Mouse (Mus musculus) MEL (cell line): Measurements from ENCODE around the gene Gm17455. TPM values are rescaled to one million over a fixed set of nuclear protein-coding genes. Genes with fewer than 3 reads are reported as not detected.

ENCODE experiments used
- DNase-seq: peaks from one replicate; pipeline ENCODE4 v3.0.0; 2011; ENCODE audit warnings: low read depth, low spot score
- H3K27ac ChIP-seq: 2 replicates; pipeline ENCODE4 v1.5.1; 2012; ENCODE audit warnings: low read depth, mild to moderate bottlenecking, control low read depth, low read length, moderate library complexity; ENCODE audit not compliant: control insufficient read depth
- H3K27me3 ChIP-seq, 2 experiments: fragments of 150-350 bp in 1 of 2; sonication (generic) in 1 of 2; 2 replicates each; pipeline ENCODE4 v1.6.1; 2012; ENCODE audit warnings: low read length in 2 of 2, mild to moderate bottlenecking in 2 of 2, improper control_type of control experiment in 1 of 2, moderate library complexity in 1 of 2; ENCODE audit not compliant: insufficient read depth in 2 of 2, control insufficient read depth in 1 of 2
- H3K36me3 ChIP-seq, 2 experiments: 2 replicates each; pipeline ENCODE4 v1.6.1; 2012 to 2014; ENCODE audit warnings: low read length in 2 of 2, improper control_type of control experiment in 1 of 2, inconsistent platforms in 1 of 2, mild to moderate bottlenecking in 1 of 2; ENCODE audit not compliant: insufficient read depth in 2 of 2, control insufficient read depth in 1 of 2
- H3K4me1 ChIP-seq, 2 experiments: fragments of 150-350 bp in 1 of 2; sonication (generic) in 1 of 2; 2 replicates each; pipeline ENCODE4 v1.6.1; 2012; ENCODE audit warnings: low read length in 2 of 2, improper control_type of control experiment in 1 of 2, mild to moderate bottlenecking in 1 of 2; ENCODE audit not compliant: insufficient read depth in 2 of 2, control insufficient read depth in 1 of 2
- H3K4me3 ChIP-seq, 2 experiments: fragments of 150-350 bp in 1 of 2; sonication (generic) in 1 of 2; 2 replicates each; pipeline ENCODE4 v1.5.1; 2012; ENCODE audit warnings: low read depth in 2 of 2, low read length in 2 of 2, mild to moderate bottlenecking in 2 of 2, moderate library complexity in 2 of 2, control low read depth in 1 of 2, improper control_type of control experiment in 1 of 2; ENCODE audit not compliant: control insufficient read depth in 1 of 2, insufficient read depth in 1 of 2
- H3K79me2 ChIP-seq: 2 replicates; pipeline ENCODE4 v1.6.1; 2012; ENCODE audit warnings: mild to moderate bottlenecking, low read length, moderate library complexity; ENCODE audit not compliant: control insufficient read depth, poor library complexity, insufficient read depth
- H3K9ac ChIP-seq: 2 replicates; pipeline ENCODE4 v1.6.1; 2012; ENCODE audit warnings: low read depth, mild to moderate bottlenecking, control low read depth, low read length, moderate library complexity; ENCODE audit not compliant: control insufficient read depth, poor library complexity, severe bottlenecking
- H3K9me3 ChIP-seq: fragments of 150-350 bp; sonication (generic); replicated peaks from 2 replicates; pipeline ENCODE4 v1.6.1; 2012; ENCODE audit warnings: mild to moderate bottlenecking, low read length, improper control_type of control experiment, moderate library complexity; ENCODE audit not compliant: insufficient read depth
- BHLHE40 ChIP-seq: IDR thresholded peaks from 2 replicates; pipeline ENCODE4 v1.6.1; 2012; ENCODE audit warnings: low read depth, mild to moderate bottlenecking, inconsistent platforms, low read length, improper control_type of control experiment, borderline replicate concordance
- CTCF ChIP-seq, 3 experiments: IDR thresholded peaks in 2 of 3; conservative IDR thresholded peaks in 1 of 3; 2 replicates each; pipeline ENCODE4 v1.5.1; 2011 to 2012; ENCODE audit warnings: low read length in 3 of 3, low read depth in 2 of 3, mild to moderate bottlenecking in 2 of 3, improper control_type of control experiment in 1 of 3, inconsistent platforms in 1 of 3, mixed read lengths in 1 of 3, moderate library complexity in 1 of 3; ENCODE audit not compliant: control insufficient read depth in 1 of 3, insufficient read depth in 1 of 3, poor library complexity in 1 of 3, severe bottlenecking in 1 of 3
- E2F4 ChIP-seq: IDR thresholded peaks from 2 replicates; pipeline ENCODE4 v1.6.1; 2011; ENCODE audit warnings: low read depth, low read length, improper control_type of control experiment, borderline replicate concordance
- EP300 ChIP-seq, 2 experiments: IDR thresholded peaks; 2 replicates each; pipeline ENCODE4 v1.6.1; 2011; ENCODE audit warnings: improper control_type of control experiment in 2 of 2, low read length in 2 of 2, low read depth in 1 of 2, mild to moderate bottlenecking in 1 of 2
- ETS1 ChIP-seq: IDR thresholded peaks from 2 replicates; pipeline ENCODE4 v1.6.1; 2012; ENCODE audit warnings: low read depth, mild to moderate bottlenecking, inconsistent platforms, low read length, improper control_type of control experiment, moderate library complexity
- GABPA ChIP-seq: IDR thresholded peaks from 2 replicates; pipeline ENCODE4 v1.6.1; 2012; ENCODE audit warnings: low read depth, mild to moderate bottlenecking, inconsistent platforms, low read length, improper control_type of control experiment, moderate library complexity
- GATA1 ChIP-seq: IDR thresholded peaks from 2 replicates; pipeline ENCODE4 v1.6.1; 2011; ENCODE audit warnings: low read depth, low read length, improper control_type of control experiment
- JUND ChIP-seq: IDR thresholded peaks from 2 replicates; pipeline ENCODE4 v1.6.1; 2011; ENCODE audit warnings: low read depth, mild to moderate bottlenecking, improper control_type of control experiment, low read length
- MAFK ChIP-seq: IDR thresholded peaks from 2 replicates; pipeline ENCODE4 v1.6.1; 2011; ENCODE audit warnings: low read depth, mild to moderate bottlenecking, low read length, improper control_type of control experiment, borderline replicate concordance
- MAX ChIP-seq: IDR thresholded peaks from 2 replicates; pipeline ENCODE4 v1.6.1; 2011; ENCODE audit warnings: low read length, improper control_type of control experiment
- MAZ ChIP-seq: IDR thresholded peaks from 2 replicates; pipeline ENCODE4 v1.6.1; 2012; ENCODE audit warnings: low read depth, mild to moderate bottlenecking, inconsistent platforms, low read length, improper control_type of control experiment
- MYB ChIP-seq: IDR thresholded peaks from 2 replicates; pipeline ENCODE4 v1.6.1; 2011; ENCODE audit warnings: mild to moderate bottlenecking, low read depth, low read length, improper control_type of control experiment
- MYC ChIP-seq: IDR thresholded peaks from 2 replicates; pipeline ENCODE4 v1.6.1; 2011; ENCODE audit warnings: low read depth, mild to moderate bottlenecking, low read length, improper control_type of control experiment, moderate library complexity
- NRF1 ChIP-seq: IDR thresholded peaks from 2 replicates; pipeline ENCODE4 v1.6.1; 2014; ENCODE audit warnings: low read depth, mild to moderate bottlenecking, inconsistent platforms, low read length, improper control_type of control experiment, moderate library complexity; ENCODE audit not compliant: poor library complexity, insufficient read depth, severe bottlenecking
- POLR2AphosphoS2 ChIP-seq: IDR thresholded peaks from 2 replicates; pipeline ENCODE4 v1.6.1; 2011; ENCODE audit warnings: low read length, improper control_type of control experiment
- POLR2AphosphoS5 ChIP-seq: IDR thresholded peaks from 2 replicates; pipeline ENCODE4 v1.6.1; 2012; ENCODE audit warnings: low read depth, borderline replicate concordance, mild to moderate bottlenecking, inconsistent platforms, low read length, moderate library complexity, mixed read lengths
- RAD21 ChIP-seq: IDR thresholded peaks from 2 replicates; pipeline ENCODE4 v1.6.1; 2011; ENCODE audit warnings: mild to moderate bottlenecking, low read depth, low read length, improper control_type of control experiment
- RCOR1 ChIP-seq: IDR thresholded peaks from 2 replicates; pipeline ENCODE4 v1.6.1; 2012; ENCODE audit warnings: low read depth, mild to moderate bottlenecking, inconsistent platforms, low read length, improper control_type of control experiment
- SIN3A ChIP-seq: IDR thresholded peaks from 2 replicates; pipeline ENCODE4 v1.6.1; 2012; ENCODE audit warnings: low read length, improper control_type of control experiment, inconsistent platforms
- TAL1 ChIP-seq: IDR thresholded peaks from 2 replicates; pipeline ENCODE4 v1.6.1; 2012; ENCODE audit warnings: mild to moderate bottlenecking, inconsistent platforms, low read length, moderate library complexity, mixed read lengths
- USF1 ChIP-seq: IDR thresholded peaks from 2 replicates; pipeline ENCODE4 v1.6.1; 2014; ENCODE audit warnings: low read depth, mild to moderate bottlenecking, inconsistent platforms, low read length, improper control_type of control experiment, moderate library complexity
- USF2 ChIP-seq, 2 experiments: IDR thresholded peaks; 2 replicates each; pipeline ENCODE4 v1.6.1; 2011 to 2012; ENCODE audit warnings: improper control_type of control experiment in 2 of 2, low read length in 2 of 2, borderline replicate concordance in 1 of 2, inconsistent platforms in 1 of 2, low read depth in 1 of 2, mild to moderate bottlenecking in 1 of 2; ENCODE audit not compliant: insufficient read depth in 1 of 2
- ZKSCAN1 ChIP-seq: IDR thresholded peaks from 2 replicates; pipeline ENCODE4 v1.6.1; 2012; ENCODE audit warnings: low read depth, mild to moderate bottlenecking, inconsistent platforms, low read length, improper control_type of control experiment, moderate library complexity
- polyA plus RNA-seq, 2 experiments: library from polyadenylated mRNA; stranded (reverse) in 1 of 2; unstranded in 1 of 2; fragments of >175 nt in 1 of 2; fragments of >200 nt in 1 of 2; gene quantifications; 2 replicates each; pipeline versions ENCODE4 v1.2.1 to v1.2.4; 2012; ENCODE audit warnings: low replicate concordance in 2 of 2, low read depth in 1 of 2; ENCODE audit not compliant: insufficient read length in 2 of 2, insufficient read depth in 1 of 2, missing spikeins in 1 of 2
- total RNA-seq: library from RNA; depleted of rRNA; stranded (reverse); fragments of 300-350 nt; gene quantifications from 2 replicates; pipeline ENCODE4 v1.2.3, GENCODE M21; 2012

Gene Gm17455
- total and polyA plus RNA-seq, 3 experiments = not detected

DNA sequence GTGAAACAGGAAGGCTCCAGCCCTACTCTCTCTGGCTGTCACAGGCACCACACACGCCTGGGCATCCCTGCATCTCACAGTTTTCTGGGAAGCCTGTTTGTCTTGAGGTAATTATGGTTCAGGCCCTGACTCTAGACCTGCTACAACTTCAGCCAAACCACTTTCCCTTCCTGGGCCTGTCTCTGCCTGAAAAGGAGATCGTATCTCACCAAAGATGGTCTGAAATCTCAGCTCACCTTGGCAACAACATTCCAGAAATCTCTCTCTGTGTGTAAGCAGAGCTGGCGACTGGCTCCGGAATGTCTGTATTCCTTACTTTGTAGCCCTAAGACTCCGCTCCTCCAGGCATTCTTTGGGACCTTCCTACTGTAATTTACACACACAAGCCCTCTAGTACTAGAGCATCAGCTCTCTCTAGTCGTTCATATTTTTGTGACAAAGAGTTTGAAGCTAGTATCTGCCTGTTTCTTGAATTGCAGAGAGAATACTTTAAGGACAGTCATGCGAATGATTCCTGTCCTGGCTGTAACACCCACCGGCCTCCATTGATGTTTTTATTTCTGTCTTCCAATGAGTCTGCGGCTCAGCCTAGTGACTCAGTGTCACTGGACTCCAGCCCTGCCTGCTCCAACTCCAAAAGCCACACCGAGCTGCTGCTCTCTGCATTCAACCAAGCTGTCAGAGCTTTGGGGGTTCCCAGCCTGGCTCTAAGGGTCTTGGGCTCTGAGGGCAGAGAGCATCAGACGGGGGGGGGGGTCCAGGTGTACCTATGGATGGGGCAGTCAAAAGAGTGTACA, 44.4 kb upstream of the Gm17455 start:
- Histone ChIP-seq H3K9me3 (no peaks in the 10 kb centered on the region), H3K4me1 (peaks cover 1 to 7% of the 10 kb centered on the region in 2 experiments; a peak in 3 of 4 replicates), H3K4me3 (no peak overlapping the region), H3K79me2 (no peaks in the 10 kb centered on the region), H3K9ac (no peak overlapping the region), H3K36me3 (peaks cover 0 to 4% of the 10 kb centered on the region in 2 experiments; a peak in 1 of 4 replicates), H3K27me3 (no peaks in the 10 kb centered on the region), H3K27ac (no peak overlapping the region)
- no peak for DNase-seq
- TF ChIP-seq SIN3A (no peak), MYB (no peak), E2F4 (no peak), USF1 (no peak), BHLHE40 (no peak), GATA1 (no peak), MYC (no peak), POLR2AphosphoS5 (no peak)

DNA sequence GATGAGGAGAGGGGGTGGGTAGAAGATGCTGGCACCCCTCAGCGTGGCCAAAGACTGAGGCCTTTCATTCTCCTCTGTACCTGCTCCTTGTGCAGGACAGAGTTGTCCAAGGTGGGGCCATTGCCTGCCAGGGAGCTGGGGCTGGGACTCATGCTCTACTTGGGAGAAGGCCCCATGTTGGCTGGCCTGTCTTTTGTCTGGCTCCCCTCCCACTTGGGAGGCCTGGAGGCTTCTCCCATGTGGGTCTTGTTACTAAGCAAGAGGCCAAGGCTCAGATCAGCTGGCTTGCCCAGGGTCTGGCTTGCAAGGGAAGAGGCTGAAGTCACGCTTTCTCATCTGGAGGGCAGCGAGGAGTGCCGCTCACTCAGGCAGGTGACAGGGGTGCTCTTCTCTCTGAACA, 42.1 kb upstream of the Gm17455 start:
- H3K36me3 ChIP-seq = no peaks in the 10 kb centered on the region
- no peak for TF ChIP-seq RAD21
- TF ChIP-seq RCOR1 = no peak
- TF ChIP-seq CTCF (IDR thresholded peaks at IDR 0.05 in 2 of 3, conservative IDR thresholded peaks at IDR 0.05 in 1 of 3; ENCODE audit: control insufficient read depth in 1 of 3, insufficient read depth in 1 of 3, low read depth in 2 of 3, low read length in 3 of 3, poor library complexity in 1 of 3, severe bottlenecking in 1 of 3) = no peak
- TF ChIP-seq MAX = no peak
- TF ChIP-seq ETS1 = no peak
- TF ChIP-seq BHLHE40 = no peak
- TF ChIP-seq JUND = no peak
- no peak for TF ChIP-seq ZKSCAN1
- TF ChIP-seq TAL1 = no peak
- no peak for TF ChIP-seq MYB
- no peak for TF ChIP-seq GABPA
- TF ChIP-seq MAZ = no peak
- no peak for TF ChIP-seq POLR2AphosphoS5
- no peak for TF ChIP-seq NRF1
- TF ChIP-seq EP300 (IDR thresholded peaks at IDR 0.05; ENCODE audit: low read depth in 1 of 2, low read length in 2 of 2) = no peak
- no peak for TF ChIP-seq MAFK
- TF ChIP-seq POLR2AphosphoS2 = no peak
- TF ChIP-seq GATA1 = no peak
- no peak for TF ChIP-seq USF2 (IDR thresholded peaks at IDR 0.05; ENCODE audit: borderline replicate concordance in 1 of 2, insufficient read depth in 1 of 2, low read depth in 1 of 2, low read length in 2 of 2)

More for the DNA sequence above, 42.1 kb upstream of the Gm17455 start:
- Histone ChIP-seq H3K4me1 (no peaks in the 10 kb centered on the region), H3K9me3 (no peaks in the 10 kb centered on the region), H3K79me2 (no peaks in the 10 kb centered on the region), H3K4me3 (no peak overlapping the region), H3K9ac (no peak overlapping the region), H3K27ac (no peak overlapping the region), H3K27me3 (no peaks in the 10 kb centered on the region)
- no peak for DNase-seq
